Comparison of ENCODE assay signal across 10 mouse cellular contexts in the genomic region with DNA sequence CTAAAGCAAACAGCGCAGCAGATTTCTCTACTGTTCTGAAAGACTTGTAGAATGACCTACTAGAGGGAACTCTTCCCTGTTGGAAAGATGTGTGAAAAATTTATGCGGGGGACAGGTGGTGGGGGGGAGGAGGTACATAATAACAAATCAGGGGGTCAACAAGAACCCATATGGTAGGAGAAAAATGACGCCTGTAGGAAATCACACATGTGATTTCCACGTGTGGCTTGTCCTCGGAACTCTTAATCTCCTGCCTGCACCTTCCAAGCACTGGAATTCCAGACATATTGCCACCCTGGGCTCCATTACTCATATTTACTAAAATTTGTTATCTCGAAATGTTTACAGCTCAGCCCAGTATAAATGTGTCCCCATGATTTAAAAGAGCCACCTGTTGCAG. TPM values are rescaled to one million over a fixed set of nuclear protein-coding genes. Genes with fewer than 3 reads are reported as not detected.
A peak's percentile ranks its signal among the peaks of the same experiment; 100 is the strongest.
DNase-seq lines count a peak whose midpoint lies in the region; ATAC-seq and TF ChIP-seq lines count a peak whose summit lies in the region.
"Had no signal": no experiment of that assay in that cellular context is flagged by ENCODE, and none has a peak within 500 bp of the region (broad histone marks: within the 10 kb centered on the region; RNA-seq: fewer than 3 reads in every experiment).

No protein-coding gene starts in this region.

- peaks cover 40% of the 10 kb centered on the region for H3K36me3 ChIP-seq in erythroblast, embryonic 14.5 days (ENCODE audit: control insufficient read depth)
- H3K36me3 ChIP-seq in C2C12 (ENCODE audit: control insufficient read depth, insufficient read depth), result peaks cover 40% of the 10 kb centered on the region
- peaks cover 38% of the 10 kb centered on the region for H3K36me3 ChIP-seq in forebrain, embryonic 14.5 days (ENCODE audit: control insufficient read depth, insufficient read depth, low read length)
- H3K36me3 ChIP-seq in liver, embryonic 13.5 days, result peaks cover 40% of the 10 kb centered on the region

- H3ac ChIP-seq in C2C12 (ENCODE audit: control insufficient read depth, insufficient read length, low read depth), result peak overlapping the region; percentile 98

- TF ChIP-seq CTCF in C2C12 (IDR thresholded peaks at IDR 0.05; ENCODE audit: control insufficient read depth, insufficient read depth, insufficient read length), result no peak

- ATAC-seq in erythroblast, adult 5-6 weeks (replicated peaks; ENCODE audit: low FRiP score, poor library complexity, severe bottlenecking), result no peak
- ATAC-seq in forebrain, embryonic 14.5 days, result no peak
- no peak for ATAC-seq in liver, embryonic 13.5 days (ENCODE audit: low read depth)

- H3K79me2 ChIP-seq in C2C12 (ENCODE audit: control insufficient read depth, insufficient read depth), result peaks cover 58% of the 10 kb centered on the region

- peaks cover 19% of the 10 kb centered on the region for H3K4me1 ChIP-seq in erythroblast, embryonic 14.5 days (ENCODE audit: control insufficient read depth)
- peaks cover 6% of the 10 kb centered on the region for H3K4me1 ChIP-seq in forebrain, embryonic 14.5 days (ENCODE audit: control insufficient read depth, insufficient read depth, low read length)
- peaks cover 20% of the 10 kb centered on the region for H3K4me1 ChIP-seq in liver, embryonic 13.5 days (replicated peaks)

- no peak overlapping the region for H3K27ac ChIP-seq in forebrain, embryonic 14.5 days (ENCODE audit: low read depth, low read length)
- H3K27ac ChIP-seq in liver, embryonic 13.5 days, result no peak overlapping the region

- no peak for DNase-seq in forebrain, embryonic 14.5 days (ENCODE audit: low spot score)
- DNase-seq in liver, embryonic 13.5 days, result no peak
- DNase-seq in embryo, embryonic 9.5 days (ENCODE audit: extremely low spot score), result no peak
- DNase-seq in thymus, postnatal 4 days, result no peak
- DNase-seq in right cerebral cortex, postnatal 36 days (ENCODE audit: low spot score in 2 of 2), result no peak

- H3K27me3 ChIP-seq in erythroblast, embryonic 14.5 days (ENCODE audit: control insufficient read depth), result no peaks in the 10 kb centered on the region
- H3K27me3 ChIP-seq in C2C12 (ENCODE audit: control insufficient read depth, insufficient read depth, insufficient read length), result peaks cover 3% of the 10 kb centered on the region
- H3K27me3 ChIP-seq in forebrain, embryonic 14.5 days (replicated peaks; ENCODE audit: control insufficient read depth, insufficient read depth, low read length), result no peaks in the 10 kb centered on the region
- H3K27me3 ChIP-seq in liver, embryonic 13.5 days, result no peaks in the 10 kb centered on the region

- no peaks in the 10 kb centered on the region for H3K9me3 ChIP-seq in erythroblast, embryonic 14.5 days (ENCODE audit: control insufficient read depth, low read length)
- H3K9me3 ChIP-seq in forebrain, embryonic 14.5 days (replicated peaks; ENCODE audit: control insufficient read depth, low read length), result no peaks in the 10 kb centered on the region
- no peaks in the 10 kb centered on the region for H3K9me3 ChIP-seq in liver, embryonic 13.5 days (replicated peaks)

- H3K4me3 ChIP-seq in erythroblast, embryonic 14.5 days (replicated peaks), result peak overlapping the region; percentile 94
- H3K4me3 ChIP-seq in C2C12 (ENCODE audit: insufficient read depth, poor library complexity, severe bottlenecking), result peak overlapping the region; percentile 90
- peak overlapping the region; percentile 91 for H3K4me3 ChIP-seq in forebrain, embryonic 14.5 days (ENCODE audit: low read depth, low read length)
- peak overlapping the region; percentile 93 for H3K4me3 ChIP-seq in liver, embryonic 13.5 days (replicated peaks)

- H3K79me3 ChIP-seq in C2C12 (ENCODE audit: low read depth), result peaks cover 41% of the 10 kb centered on the region

- peak overlapping the region; percentile 99 for H3K9ac ChIP-seq in forebrain, embryonic 14.5 days (ENCODE audit: low read length)
- H3K9ac ChIP-seq in liver, embryonic 13.5 days, result peak overlapping the region; percentile 91

- WGBS in forebrain, embryonic 14.5 days, result 75% methylated on average over 6 of the region's 6 CpGs
- WGBS in liver, embryonic 13.5 days (ENCODE audit: insufficient replicate concordance), result 63% methylated on average over 6 of the region's 6 CpGs

- H3K4me2 ChIP-seq in forebrain, embryonic 14.5 days (ENCODE audit: low read length), result peak overlapping the region; percentile 75
- H3K4me2 ChIP-seq in liver, embryonic 13.5 days, result peak overlapping the region; percentile 87

TF ChIP-seq in C2C12, 6 proteins besides CTCF, POLR2A, EP300 and RAD21:
- TF ChIP-seq FOSL1 (IDR thresholded peaks at IDR 0.05; ENCODE audit: insufficient read depth, low read length, poor library complexity, severe bottlenecking) (no peak), USF1 (IDR thresholded peaks at IDR 0.05; ENCODE audit: low read depth) (no peak), MAX (IDR thresholded peaks at IDR 0.05) (no peak), MYOG (IDR thresholded peaks at IDR 0.05; ENCODE audit: control insufficient read depth, extremely low read depth, insufficient read length) (no peak), MYOD1 (IDR thresholded peaks at IDR 0.05; ENCODE audit: control insufficient read depth, insufficient read length, low read depth) (no peak), CEBPB (IDR thresholded peaks at IDR 0.05; ENCODE audit: low read depth) (no peak)

RNA-seq across cellular contexts. Expression of a gene that starts 2.2 kb away (rescaled TPM):
- polyA plus RNA-seq in erythroblast, embryonic 14.5 days (2012), result 3.4 and 7.2 TPM in 2 replicates
- total RNA-seq in erythroblast, adult 5-6 weeks (2015; ENCODE audit: low replicate concordance), result 44.1 and 55.9 TPM in 2 replicates
- 31.3 and 50.9 TPM in 2 replicates for total RNA-seq in erythroblast, adult 5-6 weeks (2017; ENCODE audit: low replicate concordance)
- 105 TPM for polyA plus RNA-seq in C2C12 (2012; fragmentation: generic; extraction: Trizol)
- polyA plus RNA-seq in forebrain, embryonic 14.5 days (2014; fragmentation: Nextera tagmentation; extraction: Ambion mirVana), result 129 and 133 TPM in 2 replicates
- 76.9 and 93.6 TPM in 2 replicates for polyA plus RNA-seq in liver, embryonic 13.5 days (2015; fragmentation: Nextera tagmentation; extraction: Ambion mirVana)

RNA-seq across cellular contexts. Expression of a gene that starts 24.3 kb away (rescaled TPM):
- polyA plus RNA-seq in erythroblast, embryonic 14.5 days (2012), result not detected in 2 replicates
- not detected in 2 replicates for total RNA-seq in erythroblast, adult 5-6 weeks (2015; ENCODE audit: low replicate concordance)
- not detected in 2 replicates for total RNA-seq in erythroblast, adult 5-6 weeks (2017; ENCODE audit: low replicate concordance)
- polyA plus RNA-seq in C2C12 (2012; fragmentation: generic; extraction: Trizol), result not detected
- not detected in 2 replicates for polyA plus RNA-seq in forebrain, embryonic 14.5 days (2014; fragmentation: Nextera tagmentation; extraction: Ambion mirVana)
- polyA plus RNA-seq in liver, embryonic 13.5 days (2015; fragmentation: Nextera tagmentation; extraction: Ambion mirVana), result not detected in 2 replicates
- total RNA-seq: adrenal gland, postnatal 4 days had no signal
- polyA plus RNA-seq: spleen, adult 2 months had no signal

RNA-seq across cellular contexts. Expression of a gene that starts 40.8 kb away (rescaled TPM):
- polyA plus RNA-seq in erythroblast, embryonic 14.5 days (2012), result 0.02 TPM in 1 of 2 replicates, not detected in the other
- total RNA-seq in erythroblast, adult 5-6 weeks (2015; ENCODE audit: low replicate concordance), result 0.77 TPM in 1 of 2 replicates, not detected in the other
- 0.42 TPM in 1 of 2 replicates, not detected in the other for total RNA-seq in erythroblast, adult 5-6 weeks (2017; ENCODE audit: low replicate concordance)
- not detected for polyA plus RNA-seq in C2C12 (2012; fragmentation: generic; extraction: Trizol)
- polyA plus RNA-seq in forebrain, embryonic 14.5 days (2014; fragmentation: Nextera tagmentation; extraction: Ambion mirVana), result not detected in 2 replicates
- not detected in 2 replicates for polyA plus RNA-seq in liver, embryonic 13.5 days (2015; fragmentation: Nextera tagmentation; extraction: Ambion mirVana)

RNA-seq across cellular contexts. Expression of a gene that starts 47.9 kb away (rescaled TPM):
- 0.01 TPM in 2 replicates for polyA plus RNA-seq in erythroblast, embryonic 14.5 days (2012)
- total RNA-seq in erythroblast, adult 5-6 weeks (2015; ENCODE audit: low replicate concordance), result 11.5 and 27.3 TPM in 2 replicates
- 5.0 and 11.5 TPM in 2 replicates for total RNA-seq in erythroblast, adult 5-6 weeks (2017; ENCODE audit: low replicate concordance)
- polyA plus RNA-seq in C2C12 (2012; fragmentation: generic; extraction: Trizol), result 4.2 TPM
- 19.8 and 23.5 TPM in 2 replicates for polyA plus RNA-seq in forebrain, embryonic 14.5 days (2014; fragmentation: Nextera tagmentation; extraction: Ambion mirVana)
- 7.2 and 8.5 TPM in 2 replicates for polyA plus RNA-seq in liver, embryonic 13.5 days (2015; fragmentation: Nextera tagmentation; extraction: Ambion mirVana)
